Comparison of ENCODE assay signal across 8 mouse cellular contexts in genomic region chr10:120111691-120112319, GRCm38 (mm10). TPM values are rescaled to one million over a fixed set of nuclear protein-coding genes. Genes with fewer than 3 reads are reported as not detected.
DNase-seq lines count a peak whose midpoint lies in the region; ATAC-seq and TF ChIP-seq lines count a peak whose summit lies in the region.

No protein-coding gene starts in this region.

- TF ChIP-seq CTCF in liver, embryonic 14.5 days (IDR thresholded peaks at IDR 0.05; ENCODE audit: low read depth): peak; percentile 23

- peaks cover 5% of the 10 kb centered on the region; the same call in 1 of the 2 replicates for H3K4me1 ChIP-seq in forebrain, embryonic 12.5 days
- peaks cover 0 to 7% of the 10 kb centered on the region in 2 experiments; a peak in 1 of 4 replicates for H3K4me1 ChIP-seq in liver, embryonic 14.5 days (replicated peaks; ENCODE audit: control insufficient read depth in 2 of 2, insufficient read depth in 2 of 2, low read length in 1 of 2)

- no peak overlapping the region for H3K27ac ChIP-seq in forebrain, embryonic 12.5 days
- H3K27ac ChIP-seq in liver, embryonic 14.5 days: peak overlapping the region; percentile 86

- TF ChIP-seq EP300 in liver, embryonic 14.5 days (IDR thresholded peaks at IDR 0.05; ENCODE audit: low read depth): no peak

- H3K4me3 ChIP-seq in forebrain, embryonic 12.5 days (replicated peaks): peak overlapping the region; percentile 61
- H3K4me3 ChIP-seq in liver, embryonic 14.5 days (ENCODE audit: insufficient read depth in 1 of 2, low read depth in 2 of 2, low read length in 2 of 2): peak overlapping the region; percentile 81 to 96

- peak overlapping the region; percentile 75 for H3K4me2 ChIP-seq in forebrain, embryonic 12.5 days
- H3K4me2 ChIP-seq in liver, embryonic 14.5 days (ENCODE audit: low read depth): peak overlapping the region; percentile 88

- no peaks in the 10 kb centered on the region for H3K36me3 ChIP-seq in forebrain, embryonic 12.5 days (replicated peaks)
- H3K36me3 ChIP-seq in liver, embryonic 14.5 days (replicated peaks; ENCODE audit: control insufficient read depth, insufficient read depth, low read depth): peaks cover 20% of the 10 kb centered on the region

- peaks cover 5% of the 10 kb centered on the region; the same call in 1 of the 2 replicates for H3K27me3 ChIP-seq in forebrain, embryonic 12.5 days
- H3K27me3 ChIP-seq in liver, embryonic 14.5 days (ENCODE audit: control insufficient read depth, insufficient read depth, low read length): no peaks in the 10 kb centered on the region

- H3K9ac ChIP-seq in forebrain, embryonic 12.5 days: peak overlapping the region; percentile 64
- peak overlapping the region; percentile 90 for H3K9ac ChIP-seq in liver, embryonic 14.5 days (replicated peaks)

- no peaks in the 10 kb centered on the region for H3K9me3 ChIP-seq in forebrain, embryonic 12.5 days
- no peaks in the 10 kb centered on the region for H3K9me3 ChIP-seq in liver, embryonic 14.5 days (ENCODE audit: control insufficient read depth, low read length)

- whole genome bisulfite sequencing in forebrain, embryonic 12.5 days: 80% methylated on average over 3 of the region's 3 CpGs
- 61% methylated on average over 3 of the region's 3 CpGs for WGBS in liver, embryonic 14.5 days (ENCODE audit: insufficient replicate concordance)

- DNase-seq in CD4-positive, CD25-positive, alpha-beta regulatory T cell, adult 2 months (ENCODE audit: low read depth, low spot score): peak; percentile 28
- peak; percentile 16 for DNase-seq in 3T3-L1 (ENCODE audit: low read depth, low spot score)
- no peak for DNase-seq in liver, embryonic 14.5 days (ENCODE audit: low read depth in 3 of 3, low spot score in 3 of 3)
- DNase-seq in testis, postnatal 14 days (ENCODE audit: low spot score): no peak
- no peak for DNase-seq in layer of hippocampus, adult 8-10 months (ENCODE audit: low spot score in 2 of 2)
- DNase-seq in right cerebral cortex, postnatal 25 days: no peak

- no peak for ATAC-seq in CD4-positive, CD25-positive, alpha-beta regulatory T cell, adult 4 months
- ATAC-seq in forebrain, embryonic 12.5 days (ENCODE audit: low FRiP score): no peak
- ATAC-seq in liver, embryonic 14.5 days (ENCODE audit: insufficient read depth): no peak

RNA-seq across cellular contexts. Expression of gene Helb, which starts 1.0 kb away (rescaled TPM):
- 10 to 100 TPM; 10.5 to 14.7 TPM for polyA plus RNA-seq in CD4-positive, CD25-positive, alpha-beta regulatory T cell, adult 4 months (2017; shearing (Covaris generic))
- 5.2 and 6.0 TPM in 2 replicates for polyA plus RNA-seq in forebrain, embryonic 12.5 days (2016; fragmentation: Nextera tagmentation; extraction: Ambion mirVana)
- polyA plus RNA-seq in liver, embryonic 14.5 days (2012; rRNA removed): 6.6 and 9.0 TPM in 2 replicates
- polyA plus RNA-seq in liver, embryonic 14.5 days (2014; fragmentation: Nextera tagmentation; extraction: Ambion mirVana): 5.9 and 6.0 TPM in 2 replicates
- total RNA-seq in layer of hippocampus, adult 8-10 months (2022): 1 to 10 TPM; 4.2 to 6.1 (median 4.6) TPM

Comparison
In these comparisons a context has a peak if more than half of its experiments do, and no peak if none do; other contexts are left out.
1. DNase-seq: peak in CD4-positive, CD25-positive, alpha-beta regulatory T cell, adult 2 months (single experiment) and 3T3-L1 (single experiment); none in liver, embryonic 14.5 days (0 of 3), testis, postnatal 14 days (single experiment), layer of hippocampus, adult 8-10 months (0 of 2) and right cerebral cortex, postnatal 25 days (single experiment).